Mouse (Mus musculus): ENCODE data around the gene Ell. TPM values are rescaled to one million over a fixed set of nuclear protein-coding genes. Genes with fewer than 3 reads are reported as not detected.
"Not testable (repeated sequence)": the region's sequence is repeated elsewhere in the genome, so short reads cannot be mapped to it uniquely, and the experiment has no call there.

The Ell gene
- total RNA-seq, 4 experiments from 2014 or later = 9.3 to 12.4 (median 10.6) TPM

DNA sequence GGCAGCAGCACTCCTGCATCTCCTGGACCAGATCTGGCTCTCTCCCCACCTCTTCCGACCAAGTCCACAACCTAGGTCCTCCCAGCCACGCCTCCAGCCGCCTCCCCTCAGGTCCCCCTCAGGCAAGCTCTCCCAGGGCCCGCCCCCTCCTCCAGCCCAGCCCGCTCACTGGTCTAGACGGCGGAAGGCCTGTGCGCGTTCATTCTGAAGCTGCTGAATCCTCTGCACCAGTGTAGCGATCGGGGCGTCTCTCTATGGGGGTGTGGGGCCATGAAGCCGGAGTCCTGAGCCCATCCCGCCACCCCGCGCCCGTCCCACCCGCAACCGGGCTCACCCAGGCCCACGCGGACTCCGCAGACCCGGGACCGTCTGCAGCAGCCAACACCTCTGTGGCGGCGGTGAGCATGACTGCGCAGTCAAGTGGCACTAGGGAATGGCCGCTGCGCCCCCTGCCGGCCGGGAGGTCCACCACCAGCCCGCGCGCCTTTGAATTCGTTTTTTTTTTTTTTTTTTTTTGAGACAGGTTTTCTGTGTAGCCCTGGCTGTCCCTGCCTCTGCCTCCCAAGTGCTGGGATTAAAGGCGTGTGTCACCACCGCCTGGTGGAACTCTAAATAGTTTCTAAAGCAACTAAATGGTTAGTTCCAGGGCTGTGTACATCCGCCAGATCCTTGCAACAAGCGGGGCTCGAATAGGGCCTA, 32.8 kb upstream of the Ell start, which contains the start of gene Rex1bd:
Gene Rex1bd, minus strand, starts transcription at position 425 of the 699 bp plus-strand sequence.
- peak; percentile 88 for DNase-seq (ENCODE audit: low spot score)

DNA sequence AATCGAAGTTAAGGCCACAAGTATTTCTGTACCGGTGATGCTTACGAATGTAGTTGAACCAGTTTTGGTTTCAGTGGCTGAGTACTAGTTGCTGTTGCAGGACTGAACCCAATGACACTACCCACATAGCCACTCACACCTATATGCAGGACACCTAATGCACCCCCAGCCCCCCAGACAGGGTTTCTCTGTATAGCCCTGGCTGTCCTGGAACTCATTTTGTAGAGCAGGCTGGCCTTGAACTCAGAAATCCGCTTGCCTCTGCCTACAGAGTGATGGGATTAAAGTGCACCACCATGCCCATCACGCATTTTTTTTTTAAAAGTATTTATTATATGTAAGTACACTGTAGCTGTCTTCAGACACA, 32.2 kb upstream of the Ell start:
- no peak for DNase-seq (ENCODE audit: low spot score)

GRCm38 (mm10) chr8:70509281-70509952, 29.8 kb upstream of the Ell start:
- DNase-seq (ENCODE audit: low spot score) = no peak

DNA sequence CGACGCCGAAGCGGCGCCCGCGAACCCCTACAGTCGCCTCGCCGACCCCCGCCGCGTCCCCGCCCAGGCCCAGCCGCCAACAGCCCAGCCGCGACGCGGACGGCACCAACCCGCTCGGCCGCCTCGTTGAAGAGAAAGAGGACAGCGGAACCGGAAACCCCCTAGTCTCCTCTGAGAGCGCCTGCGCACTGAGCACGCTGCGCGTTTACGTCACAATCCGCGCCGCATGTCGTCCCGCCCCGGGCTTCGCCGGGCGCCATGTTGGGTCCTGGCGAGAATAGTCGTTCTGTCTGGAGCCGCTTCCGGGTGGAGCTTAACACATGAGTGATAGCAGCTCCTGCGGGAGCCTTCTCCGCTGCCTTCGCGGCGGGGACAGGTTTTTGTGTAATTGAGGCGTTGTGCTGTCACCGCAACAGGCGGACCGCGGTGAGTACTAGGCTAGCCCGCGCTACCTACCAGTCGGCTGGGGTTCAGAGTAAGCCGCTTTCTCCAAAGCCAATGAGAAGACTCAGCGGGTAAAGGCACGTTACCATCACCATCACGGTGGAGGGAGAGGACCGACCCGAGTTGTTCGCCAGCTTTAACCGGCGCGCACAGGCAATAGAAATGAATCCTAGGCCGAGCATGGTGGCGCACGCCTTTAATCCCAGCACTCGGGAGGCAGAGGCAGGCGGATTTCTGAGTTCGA, 28.9 kb upstream of the Ell start, which contains the start of gene Uba52:
Gene Uba52, minus strand, starts transcription at position 574 of the 688 bp plus-strand sequence.
- DNase-seq (ENCODE audit: low spot score) = peak; percentile 96

GRCm38 (mm10) chr8:70511174-70511573, 28.1 kb upstream of the Ell start:
- DNase-seq (ENCODE audit: low spot score) = not testable (repeated sequence)

GRCm38 (mm10) chr8:70511770-70512169, 27.5 kb upstream of the Ell start:
- no peak for DNase-seq (ENCODE audit: low spot score)

GRCm38 (mm10) chr8:70512253-70512903, 26.9 kb upstream of the Ell start:
- DNase-seq (ENCODE audit: low spot score) = no peak

GRCm38 (mm10) chr8:70513441-70513840, 25.8 kb upstream of the Ell start:
- DNase-seq (ENCODE audit: low spot score) = no peak

DNA sequence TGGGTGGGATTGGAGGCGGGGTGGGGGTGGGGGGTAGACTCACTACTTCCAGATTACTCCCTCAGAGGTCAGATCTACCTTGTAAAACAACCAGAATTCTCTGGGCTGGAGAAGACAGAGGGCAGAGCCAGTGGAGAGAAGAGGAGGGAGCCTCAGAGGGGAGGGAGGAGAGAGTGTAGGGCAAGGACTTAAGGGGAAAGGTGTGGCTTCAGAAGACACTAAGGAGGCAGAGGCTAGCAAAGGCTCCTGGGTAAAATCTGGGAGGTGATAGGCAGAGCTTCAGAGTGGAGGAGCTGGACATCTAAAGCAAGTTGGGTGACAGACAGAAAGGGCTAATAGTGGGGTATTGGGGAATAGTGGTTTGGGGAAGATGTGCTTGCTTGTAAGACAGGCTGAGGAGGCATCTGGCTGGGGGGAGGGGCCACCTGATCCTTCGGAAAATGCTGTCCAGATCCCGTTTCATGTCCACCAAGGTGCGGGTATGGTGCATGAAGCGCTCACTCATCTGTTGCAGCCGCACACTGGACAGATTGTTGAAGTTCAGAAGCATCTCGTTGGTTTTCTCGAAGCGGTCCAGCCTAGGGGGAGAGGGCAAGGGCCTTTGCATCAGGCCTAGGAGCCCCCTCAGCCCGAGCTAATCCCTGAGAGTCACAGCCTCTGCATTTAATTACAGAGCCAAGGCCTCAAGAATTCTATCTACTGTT, 21.2 kb upstream of the Ell start:
- no peak for DNase-seq (ENCODE audit: low spot score)

DNA sequence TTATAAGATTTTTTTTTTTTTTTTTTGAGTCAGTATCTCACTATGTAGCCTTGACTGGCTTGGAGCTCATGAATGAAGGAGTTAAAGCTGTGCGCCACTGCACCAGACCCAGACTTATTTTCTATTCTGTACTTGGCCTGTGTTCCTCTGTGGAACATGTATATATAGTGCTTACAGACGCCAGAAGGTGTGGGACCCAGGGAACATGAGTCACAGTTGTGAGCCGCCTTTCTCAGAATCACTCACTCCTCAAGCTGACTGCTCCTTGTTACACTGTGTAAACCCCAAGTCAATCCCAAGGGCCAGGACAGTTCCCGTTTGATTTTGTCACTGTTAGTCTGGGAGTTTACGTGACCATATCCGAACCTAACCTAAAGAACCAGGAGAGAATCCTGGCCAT, 20.2 kb upstream of the Ell start:
- no peak for DNase-seq (ENCODE audit: low spot score)

DNA sequence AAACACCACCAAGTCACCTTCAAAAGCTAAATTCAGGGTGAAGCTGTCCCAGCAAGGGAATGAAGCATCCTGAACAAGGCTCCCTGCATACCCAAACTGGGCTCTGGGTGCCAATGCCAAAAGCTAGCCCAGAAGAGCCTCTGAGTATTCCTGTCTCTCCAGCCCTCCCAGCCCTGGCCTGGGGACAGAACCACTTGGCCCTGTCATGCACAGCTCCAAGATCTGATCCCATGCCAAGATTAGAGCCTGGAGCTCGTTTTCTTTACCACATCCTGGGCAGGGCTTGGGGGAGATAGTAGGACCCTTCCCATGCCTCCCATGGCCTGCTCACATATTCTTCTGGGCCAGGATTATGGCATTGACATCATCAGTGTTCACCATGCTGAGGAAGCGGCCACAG, 19.7 kb upstream of the Ell start:
- no peak for DNase-seq (ENCODE audit: low spot score)

GRCm38 (mm10) chr8:70522592-70523403, 16.5 kb upstream of the Ell start:
- DNase-seq (ENCODE audit: low spot score) = peak; percentile 96

DNA sequence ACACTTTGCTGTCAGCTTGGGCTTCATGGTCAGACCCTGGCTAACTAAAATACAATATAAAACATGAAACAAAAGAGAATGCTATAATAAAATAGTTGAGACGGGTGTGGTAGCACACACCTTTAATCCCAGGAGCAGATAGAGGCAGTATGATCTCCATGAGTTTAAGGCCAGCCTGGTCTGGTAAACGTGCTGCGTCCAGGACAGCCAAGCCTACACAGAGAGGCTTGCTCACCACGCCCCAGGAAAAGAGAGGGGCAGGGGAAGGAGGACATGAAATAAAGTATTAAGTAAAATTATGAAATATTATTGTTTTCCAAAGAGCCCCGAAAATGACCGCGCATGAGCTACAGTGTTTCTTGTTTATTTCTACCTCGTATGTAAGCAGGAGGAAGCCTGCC, 12.1 kb upstream of the Ell start:
- DNase-seq (ENCODE audit: low spot score) = no peak

DNA sequence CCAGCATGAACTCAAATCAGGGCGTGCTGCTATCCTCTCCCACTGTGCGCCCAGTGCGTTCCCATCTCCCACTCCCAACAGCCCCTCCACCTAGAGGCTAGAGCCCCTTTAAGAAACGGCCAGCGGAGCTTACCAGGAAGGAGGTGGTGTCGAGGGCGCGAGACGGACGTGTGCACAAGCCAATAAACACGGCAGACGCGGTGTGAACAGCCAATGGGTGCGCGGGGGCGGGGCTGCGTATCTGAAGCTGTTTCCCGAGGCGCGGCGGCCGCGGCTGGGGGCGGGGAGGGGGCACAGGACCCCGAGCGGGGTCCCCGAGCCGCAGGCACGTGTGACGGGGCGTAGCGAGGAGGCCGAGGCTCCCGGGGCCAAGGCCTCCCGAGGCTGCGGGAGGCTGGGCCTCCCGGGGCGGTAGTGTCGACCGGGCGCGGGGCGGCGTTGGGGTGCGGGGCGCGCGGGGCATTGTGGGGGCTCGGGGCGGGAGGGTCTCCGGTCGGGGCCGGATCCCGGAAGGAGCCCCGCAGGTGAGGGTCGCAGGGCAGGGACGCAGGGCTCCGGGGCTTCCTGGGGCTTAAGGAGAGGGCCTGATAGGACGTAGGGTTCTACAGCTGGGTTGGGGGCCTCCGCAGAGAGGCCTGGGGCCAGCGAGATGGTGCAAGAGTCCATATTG, 11.6 kb upstream of the Ell start, which contains the start of the genes Fkbp8 and Kxd1:
Gene Fkbp8, plus strand, starts transcription at position 213 of the 670 bp plus-strand sequence.
Gene Kxd1, minus strand, starts transcription at position 445 of the 670 bp plus-strand sequence.
- DNase-seq (ENCODE audit: low spot score) = peak; percentile 98

DNA sequence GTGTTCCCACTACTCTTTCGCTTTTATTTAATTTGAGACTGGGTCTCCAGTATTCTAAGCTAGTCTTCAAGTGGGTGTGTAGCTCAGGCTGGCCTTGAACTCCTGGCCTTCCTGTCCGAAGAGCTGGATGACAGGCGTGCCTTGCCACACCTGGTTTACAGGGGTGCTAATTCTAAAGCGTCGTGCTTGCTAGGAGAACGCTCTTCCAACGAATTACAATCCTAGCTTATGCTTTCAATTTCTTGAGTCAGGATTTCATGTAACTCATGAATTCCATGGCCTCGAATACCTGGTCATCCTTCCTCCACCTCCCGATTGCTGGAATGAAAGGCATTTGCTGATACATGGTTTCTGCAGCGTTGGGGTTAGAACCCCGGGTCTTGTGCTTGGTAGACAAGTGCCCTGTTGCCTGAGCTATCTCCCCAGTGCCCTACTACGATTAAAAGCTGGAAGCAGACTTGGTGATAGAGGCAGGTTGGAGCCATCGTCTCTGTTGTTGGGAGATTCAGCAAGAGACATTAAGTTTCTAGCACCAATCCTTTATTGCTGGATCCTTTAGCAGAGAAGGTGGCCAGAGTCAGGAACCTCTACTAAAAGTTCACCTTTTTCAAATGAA, 11.0 kb upstream of the Ell start:
- no peak for DNase-seq (ENCODE audit: low spot score)

- no peak for DNase-seq (ENCODE audit: low spot score)
Measured at GRCm38 (mm10) chr8:70529299-70529698, 10.0 kb upstream of the Ell start.

- DNase-seq (ENCODE audit: low spot score) = no peak
Measured at GRCm38 (mm10) chr8:70529741-70530161, 9.5 kb upstream of the Ell start.

- no peak for DNase-seq (ENCODE audit: low spot score)
Measured at GRCm38 (mm10) chr8:70530314-70530713, 8.9 kb upstream of the Ell start.

DNA sequence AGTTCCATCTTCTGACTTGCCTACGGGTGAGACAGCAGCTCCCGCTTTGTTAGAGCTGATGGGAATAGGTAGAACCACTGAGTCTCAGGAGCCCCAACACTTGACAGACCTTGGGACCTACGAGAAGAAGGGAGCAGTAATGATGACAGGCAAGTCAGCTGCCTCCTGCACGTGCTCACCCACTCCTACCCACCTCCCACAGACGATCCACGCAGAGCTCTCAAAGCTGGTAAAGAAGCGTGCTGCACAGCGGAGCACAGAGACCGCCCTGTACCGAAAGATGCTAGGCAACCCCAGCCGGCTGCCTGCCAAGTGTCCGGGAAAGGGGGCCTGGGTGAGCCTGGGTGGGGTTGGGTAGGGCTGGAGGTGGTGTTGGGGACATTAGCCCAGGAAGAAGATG, 5.0 kb upstream of the Ell start:
- DNase-seq (ENCODE audit: low spot score) = no peak

Data from heart, adult 8-10 months (tissue).